Mouse (Mus musculus): ENCODE data around the gene Dusp8.

Gene Dusp8

GRCm38 (mm10) chr7:142045344-142045743, 50.3 kb downstream of the Dusp8 start:
- DNase-seq = no peak

GRCm38 (mm10) chr7:142040756-142041155, 54.9 kb downstream of the Dusp8 start:
- peak; percentile 21 to 34 for DNase-seq

GRCm38 (mm10) chr7:142037553-142038170, 58.0 kb downstream of the Dusp8 start:
- DNase-seq = peak; percentile 52 to 69

GRCm38 (mm10) chr7:142035048-142035811, 60.4 kb downstream of the Dusp8 start:
- DNase-seq = peak; percentile 24 to 51

GRCm38 (mm10) chr7:142034198-142034597, 61.4 kb downstream of the Dusp8 start:
- peak; percentile 81 to 88 for DNase-seq

- DNase-seq = no peak
Measured at GRCm38 (mm10) chr7:142030073-142030472, 65.6 kb downstream of the Dusp8 start.

Measured in lung, adult 18-20 months (tissue).